ENCODE assay signal across 28 mouse cellular contexts in the genomic region with DNA sequence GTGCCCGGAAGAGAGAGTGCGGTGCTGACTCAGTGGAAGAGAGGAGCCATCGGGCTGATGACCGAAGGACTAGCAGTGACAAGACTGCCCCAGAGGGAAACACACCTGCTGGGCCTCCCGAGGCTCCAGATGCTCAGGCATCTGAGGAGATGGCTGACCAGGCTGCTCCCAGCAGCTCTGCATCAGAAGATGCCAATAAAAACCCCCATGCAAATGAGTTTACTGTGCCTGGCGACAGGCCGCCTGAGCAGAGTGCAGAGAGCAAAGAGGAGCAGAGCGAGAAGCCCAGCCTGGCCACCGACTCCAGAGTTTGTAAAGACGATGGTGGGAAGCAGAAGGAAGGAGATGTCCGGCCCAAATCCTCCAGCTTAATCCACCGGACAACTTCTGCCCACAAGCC. TPM values are rescaled to one million over a fixed set of nuclear protein-coding genes. Genes with fewer than 3 reads are reported as not detected.
DNase-seq lines count a peak whose midpoint lies in the region; ATAC-seq and TF ChIP-seq lines count a peak whose summit lies in the region.
"Had no signal": no experiment of that assay in that cellular context is flagged by ENCODE, and none has a peak within 500 bp of the region (broad histone marks: within the 10 kb centered on the region; RNA-seq: fewer than 3 reads in every experiment).

No protein-coding gene starts in this region.

- DNase-seq in layer of hippocampus, adult 2 months (ENCODE audit: low spot score in 2 of 2) = no peak
- DNase-seq in layer of hippocampus, adult 9-10 months (ENCODE audit: low spot score) = no peak
- DNase-seq in A20 (ENCODE audit: low read depth, low spot score) = peak; percentile 30
- DNase-seq in ES-E14 (ENCODE audit: low read depth, low spot score) = no peak
- no peak for DNase-seq in forebrain, embryonic 11.5 days (ENCODE audit: low spot score)
- no peak for DNase-seq in heart, postnatal 4 days
- DNase-seq: adrenal gland, adult 2 months; adrenal gland, postnatal 14 days; cerebellum, adult 11 months; cerebellum, adult 2 months; cerebellum, adult 9-11 months; cerebellum, postnatal 25 days; embryo, embryonic 11 days; forebrain, postnatal 0 days; gastrocnemius, postnatal 10 days; kidney, adult 2 months had no signal

- no peaks in the 10 kb centered on the region; a peak in 1 of 4 replicates for H3K4me1 ChIP-seq in ES-E14 (ENCODE audit: control insufficient read depth in 2 of 2, insufficient read depth in 2 of 2, low read length in 2 of 2, poor library complexity in 1 of 2)
- no peaks in the 10 kb centered on the region for H3K4me1 ChIP-seq in forebrain, embryonic 11.5 days (replicated peaks; ENCODE audit: control insufficient read depth, insufficient read depth, low read length)
- H3K4me1 ChIP-seq: embryonic facial prominence, embryonic 10.5 days; embryonic facial prominence, embryonic 13.5 days; forebrain, embryonic 10.5 days; hindbrain, embryonic 10.5 days; hindbrain, embryonic 13.5 days had no signal

- no peak for TF ChIP-seq CTCF in layer of hippocampus, adult 2 months (conservative IDR thresholded peaks at IDR 0.05)

- no peaks in the 10 kb centered on the region for H3K9me3 ChIP-seq in ES-E14 (ENCODE audit: control insufficient read depth, insufficient read depth, low read depth, low read length)
- H3K9me3 ChIP-seq in forebrain, embryonic 11.5 days (ENCODE audit: control insufficient read depth, low read length) = no peaks in the 10 kb centered on the region
- H3K9me3 ChIP-seq: embryonic facial prominence, embryonic 10.5 days; embryonic facial prominence, embryonic 13.5 days; forebrain, embryonic 10.5 days; hindbrain, embryonic 10.5 days; hindbrain, embryonic 13.5 days had no signal

- 90% methylated on average over 12 of the region's 12 CpGs for WGBS in forebrain, embryonic 11.5 days

- no peak overlapping the region for H3K4me3 ChIP-seq in layer of hippocampus, adult 2 months
- no peak overlapping the region; a peak in 1 of 4 replicates for H3K4me3 ChIP-seq in ES-E14 (ENCODE audit: insufficient read depth in 1 of 2, low read depth in 1 of 2, low read length in 2 of 2, poor library complexity in 1 of 2, severe bottlenecking in 1 of 2)
- no peak overlapping the region for H3K4me3 ChIP-seq in forebrain, embryonic 11.5 days (ENCODE audit: low read depth, low read length)
- H3K4me3 ChIP-seq: embryonic facial prominence, embryonic 10.5 days; embryonic facial prominence, embryonic 13.5 days; erythroblast, embryonic 14.5 days; forebrain, embryonic 10.5 days; hindbrain, embryonic 10.5 days; hindbrain, embryonic 13.5 days had no signal

- in situ Hi-C loops in ES-E14 (cut with MboI; ENCODE audit: low sequenced_read_pairs in 2 of 2, unreplicated experiment in 2 of 2) = loop anchor here (10.0 kb wide), 1 partner anchor 124 kb away; no protein-coding TSS in a partner anchor

- H3K27me3 ChIP-seq in forebrain, embryonic 11.5 days (ENCODE audit: control insufficient read depth, insufficient read depth, low read length) = no peaks in the 10 kb centered on the region
- H3K27me3 ChIP-seq: embryonic facial prominence, embryonic 13.5 days; hindbrain, embryonic 13.5 days had no signal

- peaks cover 5% of the 10 kb centered on the region; the same call in 1 of the 2 replicates for H3K36me3 ChIP-seq in ES-E14 (ENCODE audit: control insufficient read depth, insufficient read depth, low read length, poor library complexity, severe bottlenecking)
- no peaks in the 10 kb centered on the region; the same call in 1 of the 2 replicates for H3K36me3 ChIP-seq in forebrain, embryonic 11.5 days (ENCODE audit: control insufficient read depth, insufficient read depth, low read length)

- peak overlapping the region; percentile 23; the same call in 1 of the 2 replicates for H3K27ac ChIP-seq in layer of hippocampus, adult 2 months
- no peak overlapping the region for H3K27ac ChIP-seq in ES-E14 (ENCODE audit: insufficient read depth, low read depth, low read length, poor library complexity, severe bottlenecking)
- no peak overlapping the region for H3K27ac ChIP-seq in forebrain, embryonic 11.5 days (ENCODE audit: low read depth, low read length)
- H3K27ac ChIP-seq: embryonic facial prominence, embryonic 10.5 days; embryonic facial prominence, embryonic 13.5 days; forebrain, embryonic 10.5 days; hindbrain, embryonic 10.5 days; hindbrain, embryonic 13.5 days; hindbrain, postnatal 0 days had no signal

- H3K9ac ChIP-seq in ES-E14 (ENCODE audit: insufficient read depth, low read depth, low read length, poor library complexity, severe bottlenecking) = peak overlapping the region; percentile 21; the same call in 1 of the 2 replicates
- H3K9ac ChIP-seq in forebrain, embryonic 11.5 days (ENCODE audit: low read length) = no peak overlapping the region
- H3K9ac ChIP-seq: embryonic facial prominence, embryonic 13.5 days; forebrain, postnatal 0 days; hindbrain, embryonic 13.5 days had no signal

- ATAC-seq in erythroid progenitor cell, adult 5-6 weeks (replicated peaks; ENCODE audit: low FRiP score, poor library complexity, severe bottlenecking) = 0 out of 2 replicates have a peak, but pooled peaks have one; percentile 14
- ATAC-seq in forebrain, embryonic 11.5 days (replicated peaks; ENCODE audit: low FRiP score) = no peak
- ATAC-seq: forebrain, embryonic 14.5 days; forebrain, postnatal 0 days; hindbrain, postnatal 0 days; inflammation-experienced regulatory T-cells, adult 6 months; intestine, postnatal 0 days had no signal

- no peak overlapping the region for H3K4me2 ChIP-seq in forebrain, embryonic 11.5 days (ENCODE audit: low read depth, low read length, severe bottlenecking)
- H3K4me2 ChIP-seq: embryonic facial prominence, embryonic 13.5 days; heart, embryonic 11.5 days; hindbrain, embryonic 13.5 days had no signal

TF ChIP-seq in ES-E14, 5 proteins besides CTCF, POLR2A, EP300 and RAD21:
- TF ChIP-seq ZC3H11A (IDR thresholded peaks at IDR 0.05; ENCODE audit: borderline replicate concordance, low read depth, low read length) (no peak), ZNF384 (IDR thresholded peaks at IDR 0.05; ENCODE audit: low read depth, low read length) (no peak), HCFC1 (IDR thresholded peaks at IDR 0.05; ENCODE audit: borderline replicate concordance, insufficient read depth, low read length) (no peak), CHD2 (IDR thresholded peaks at IDR 0.05; ENCODE audit: low read depth, low read length) (no peak), MAFK (IDR thresholded peaks at IDR 0.05; ENCODE audit: insufficient read depth, low read depth, low read length) (no peak)

RNA-seq across cellular contexts. Expression of a gene that starts 58.5 kb away (rescaled TPM):
- 100 to 1,000 TPM; 110 to 112 TPM for total RNA-seq in layer of hippocampus, adult 2 months (2021)
- total RNA-seq in ES-E14 (2012; rRNA removed) = 24.9 and 36.0 TPM in 2 replicates
- 1.4 and 15.5 TPM in 2 replicates for total RNA-seq in erythroid progenitor cell, adult 5-6 weeks (2015; ENCODE audit: low replicate concordance)
- 2.4 and 6.6 TPM in 2 replicates for total RNA-seq in erythroid progenitor cell, adult 5-6 weeks (2017; ENCODE audit: low replicate concordance)
- polyA plus RNA-seq in forebrain, embryonic 11.5 days (2014; fragmentation: Nextera tagmentation; extraction: Ambion mirVana) = 14.6 and 14.8 TPM in 2 replicates
- 10 to 100 TPM; 71.6 to 86.7 TPM for total RNA-seq in heart, postnatal 4 days (2021)
